Mouse (Mus musculus) gastrocnemius, adult 18-20 months (tissue): ENCODE data around the gene Ifitm2. TPM values are rescaled to one million over a fixed set of nuclear protein-coding genes. Genes with fewer than 3 reads are reported as not detected.

Source experiments
- DNase-seq: peaks from one replicate; pipeline ENCODE4 v3.0.0; 2021; ENCODE audit warnings: low spot score
- total RNA-seq, 2 experiments: library from RNA; stranded (reverse); gene quantifications; 2 replicates each; pipeline ENCODE4 v1.2.3; 2021

Gene Ifitm2
- total RNA-seq, 2 experiments from 2014 or later: 44.8 to 64.4 TPM

DNA sequence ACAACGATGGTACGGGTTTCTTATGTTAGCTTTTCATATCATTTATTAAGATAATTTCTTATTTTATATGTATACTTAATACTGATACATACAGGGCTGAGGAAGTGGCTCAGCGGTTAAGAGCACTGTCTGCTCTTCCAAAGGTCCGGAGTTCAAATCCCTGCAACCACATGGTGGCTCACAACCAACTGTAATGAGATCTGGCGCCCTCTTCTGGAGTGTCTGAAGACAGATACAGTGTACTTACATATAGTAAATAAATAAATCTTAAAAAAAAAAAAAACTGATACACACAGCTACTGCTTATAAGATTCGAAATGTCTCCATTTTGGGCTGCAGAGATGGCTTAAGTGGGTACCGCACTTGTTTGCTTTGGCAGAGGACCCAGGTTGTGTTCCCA lies 48.1 kb downstream of the Ifitm2 start:
- DNase-seq: no peak

GRCm38 (mm10) chr7:140907131-140907530 lies 48.7 kb downstream of the Ifitm2 start:
- DNase-seq: no peak

GRCm38 (mm10) chr7:140905642-140906081 lies 50.1 kb downstream of the Ifitm2 start:
- no peak for DNase-seq

Other genes with a start within 250 kb of the Ifitm2 start
- 10 to 100 TPM; 12.1 to 13.7 TPM for gene Cyp2e1, start 192.2 kb downstream of the Ifitm2 start, total RNA-seq
- gene Syce1, start 168.1 kb downstream of the Ifitm2 start, total RNA-seq: not detected
- not detected for gene Zfp941, start 133.8 kb downstream of the Ifitm2 start, total RNA-seq
- not detected for gene Urah, start 121.0 kb downstream of the Ifitm2 start, total RNA-seq
- gene Scgb1c1, start 110.4 kb downstream of the Ifitm2 start, total RNA-seq: not detected
- gene Odf3, start 108.2 kb downstream of the Ifitm2 start, total RNA-seq: not detected
- gene Gm45785, start 99.7 kb downstream of the Ifitm2 start, total RNA-seq: not detected
- gene Ric8a, start 99.0 kb downstream of the Ifitm2 start, total RNA-seq: 10 to 100 TPM; 11.9 to 13.7 TPM
- 1 to 10 TPM; 5.0 to 6.1 TPM for gene Bet1l, start 98.4 kb downstream of the Ifitm2 start, total RNA-seq
- 10 to 100 TPM; 83.0 to 87.8 TPM for gene Psmd13, start 74.0 kb downstream of the Ifitm2 start, total RNA-seq
- 10 to 100 TPM; 22.5 to 25.5 TPM for gene Sirt3, start 73.7 kb downstream of the Ifitm2 start, total RNA-seq
- gene Cox8b, start 55.5 kb downstream of the Ifitm2 start, total RNA-seq: 1,000 to 10,000 TPM; 2,037 to 2,233 TPM
- gene Nlrp6, start 35.1 kb downstream of the Ifitm2 start, total RNA-seq: not detected
- 1 to 10 TPM; 2.2 to 3.4 TPM for gene Pgghg, start 14.6 kb downstream of the Ifitm2 start, total RNA-seq
- gene Ifitm5, start 5.7 kb downstream of the Ifitm2 start, total RNA-seq: not detected
- not detected for gene Gm45717, start 50 bp downstream of the Ifitm2 start, total RNA-seq
- gene Ifitm1, start 11.2 kb upstream of the Ifitm2 start, total RNA-seq: 1 to 10 TPM in 1 of 2 experiments, under 1 TPM in 1; 0.97 to 1.3 TPM
- 10 to 100 TPM; 32.8 to 49.0 TPM for gene Ifitm3, start 54.8 kb upstream of the Ifitm2 start, total RNA-seq
- gene Ifitm6, start 61.9 kb upstream of the Ifitm2 start, total RNA-seq: not detected
- gene Gm17387, start 73.1 kb upstream of the Ifitm2 start, total RNA-seq: not detected
- gene B4galnt4, start 105.1 kb upstream of the Ifitm2 start, total RNA-seq: not detected
- gene Pkp3, start 122.2 kb upstream of the Ifitm2 start, total RNA-seq: not detected
- gene Sigirr, start 144.6 kb upstream of the Ifitm2 start, total RNA-seq: 1 to 10 TPM; 1.1 to 2.9 TPM
- gene Ano9, start 161.8 kb upstream of the Ifitm2 start, total RNA-seq: not detected
- 10 to 100 TPM; 20.2 to 21.1 TPM for gene Ptdss2, start 166.4 kb upstream of the Ifitm2 start, total RNA-seq
- gene Rnh1, start 216.9 kb upstream of the Ifitm2 start, total RNA-seq: 10 to 100 TPM; 49.3 to 52.9 TPM
- gene Hras, start 238.0 kb upstream of the Ifitm2 start, total RNA-seq: 100 to 1,000 TPM; 109 to 117 TPM
- 1 to 10 TPM; 1.6 to 1.7 TPM for gene Lrrc56, start 238.2 kb upstream of the Ifitm2 start, total RNA-seq